Mouse (Mus musculus) heart, embryonic 13.5 days (tissue): ENCODE results near the gene Slc15a2. TPM values are rescaled to one million over a fixed set of nuclear protein-coding genes. Genes with fewer than 3 reads are reported as not detected.

Experiments
- ATAC-seq: fragments of 200-750 bp; cut with Nextera tagmentation; 2 replicates; pipeline ENCODE4 v1.8.0; 2017; ENCODE audit warnings: moderate TSS enrichment; ENCODE audit not compliant: insufficient number of reproducible peaks, low FRiP score, low TSS enrichment; ENCODE audit errors: extremely low read depth
- H3K27ac ChIP-seq: fragments of 300-500 bp; sonication (generic); replicated peaks from 2 replicates; pipeline ENCODE4 v1.5.1; 2015; ENCODE audit warnings: moderate library complexity, mild to moderate bottlenecking, inconsistent platforms
- H3K27me3 ChIP-seq: fragments of 300-500 bp; sonication (generic); replicated peaks from 2 replicates; pipeline ENCODE4 v1.6.1; 2015; ENCODE audit warnings: mild to moderate bottlenecking, inconsistent platforms
- H3K36me3 ChIP-seq: fragments of 300-500 bp; sonication (generic); 2 replicates; pipeline ENCODE4 v1.6.1; 2015; ENCODE audit warnings: mild to moderate bottlenecking, inconsistent platforms
- H3K4me1 ChIP-seq: fragments of 300-500 bp; sonication (generic); 2 replicates; pipeline ENCODE4 v1.6.1; 2015; ENCODE audit warnings: inconsistent platforms
- H3K4me2 ChIP-seq: fragments of 300-500 bp; sonication (generic); 2 replicates; pipeline ENCODE4 v1.6.1; 2015; ENCODE audit warnings: inconsistent platforms, mild to moderate bottlenecking, moderate library complexity
- H3K4me3 ChIP-seq: fragments of 300-500 bp; sonication (generic); 2 replicates; pipeline ENCODE4 v1.5.1; 2015; ENCODE audit warnings: moderate library complexity, mild to moderate bottlenecking, inconsistent platforms
- H3K9ac ChIP-seq: fragments of 300-500 bp; sonication (generic); 2 replicates; pipeline ENCODE4 v1.6.1; 2015; ENCODE audit warnings: inconsistent platforms, mild to moderate bottlenecking, moderate library complexity
- H3K9me3 ChIP-seq: fragments of 300-500 bp; sonication (generic); 2 replicates; pipeline ENCODE4 v1.6.1; 2016; ENCODE audit warnings: inconsistent platforms
- WGBS: fragments of 180-500 bp; shearing (Covaris S2); methylation state at CpG from one replicate; pipeline ENCODE4 v1.1.7; 2015; ENCODE audit warnings: mixed read lengths; 5-methylcytosine and 5-hydroxymethylcytosine counted together
- polyA plus RNA-seq: library from polyadenylated mRNA; unstranded; fragments of >200 nt; fragmentation: Nextera tagmentation; extraction: Ambion mirVana; gene quantifications from 2 replicates; pipeline ENCODE4 v1.2.1, GENCODE M21; 2015

Gene Slc15a2
- polyA plus RNA-seq, 1 experiment from 2014 or later, result 2.0 TPM

GRCm38 (mm10) chr16:36720194-36721055 lies 64.3 kb downstream of the Slc15a2 start:
- no peak for ATAC-seq
- 64% methylated on average over 13 of the region's 13 CpGs for WGBS
- Histone ChIP-seq H3K4me2 (no peak overlapping the region), H3K4me3 (no peak overlapping the region), H3K36me3 (no peaks in the 10 kb centered on the region), H3K4me1 (no peaks in the 10 kb centered on the region), H3K9me3 (no peaks in the 10 kb centered on the region), H3K27me3 (peaks cover 22% of the 10 kb centered on the region), H3K27ac (no peak overlapping the region), H3K9ac (no peak overlapping the region)

- no peak overlapping the region for H3K27ac ChIP-seq
- ATAC-seq, result no peak
- H3K27me3 ChIP-seq, result peaks cover 22% of the 10 kb centered on the region
- H3K4me1 ChIP-seq, result no peaks in the 10 kb centered on the region
- no peak overlapping the region for H3K9ac ChIP-seq
- H3K4me2 ChIP-seq, result no peak overlapping the region
- H3K36me3 ChIP-seq, result no peaks in the 10 kb centered on the region
- H3K9me3 ChIP-seq, result no peaks in the 10 kb centered on the region
- no peak overlapping the region for H3K4me3 ChIP-seq
Measured at GRCm38 (mm10) chr16:36718637-36719036, 66.1 kb downstream of the Slc15a2 start.

- Histone ChIP-seq H3K4me1 (no peaks in the 10 kb centered on the region), H3K4me3 (no peak overlapping the region), H3K27me3 (peaks cover 18% of the 10 kb centered on the region), H3K36me3 (no peaks in the 10 kb centered on the region), H3K9ac (no peak overlapping the region), H3K9me3 (no peaks in the 10 kb centered on the region), H3K4me2 (no peak overlapping the region), H3K27ac (no peak overlapping the region)
- no peak for ATAC-seq
- WGBS, result 71% methylated on average over 4 of the region's 4 CpGs
Measured at GRCm38 (mm10) chr16:36717481-36717880, 67.3 kb downstream of the Slc15a2 start.

- Histone ChIP-seq H3K27ac (no peak overlapping the region), H3K4me1 (no peaks in the 10 kb centered on the region), H3K9me3 (no peaks in the 10 kb centered on the region), H3K4me3 (no peak overlapping the region), H3K9ac (no peak overlapping the region), H3K36me3 (no peaks in the 10 kb centered on the region), H3K27me3 (no peaks in the 10 kb centered on the region), H3K4me2 (no peak overlapping the region)
- WGBS, result 78% methylated on average over 12 of the region's 12 CpGs
- no peak for ATAC-seq
Measured at GRCm38 (mm10) chr16:36711760-36712159, 73.0 kb downstream of the Slc15a2 start.

- Histone ChIP-seq H3K9me3 (no peaks in the 10 kb centered on the region), H3K4me3 (no peak overlapping the region), H3K9ac (no peak overlapping the region), H3K27me3 (no peaks in the 10 kb centered on the region), H3K36me3 (no peaks in the 10 kb centered on the region), H3K27ac (no peak overlapping the region), H3K4me2 (no peak overlapping the region), H3K4me1 (no peaks in the 10 kb centered on the region)
- 80% methylated on average over 2 of the region's 2 CpGs for WGBS
- no peak for ATAC-seq
Measured at GRCm38 (mm10) chr16:36710794-36711193, 74.0 kb downstream of the Slc15a2 start.

- H3K9ac ChIP-seq, result no peak overlapping the region
- no peak for ATAC-seq
- 83% methylated on average over 17 of the region's 17 CpGs for WGBS
- no peaks in the 10 kb centered on the region for H3K36me3 ChIP-seq
- no peaks in the 10 kb centered on the region for H3K4me1 ChIP-seq
- H3K27me3 ChIP-seq, result no peaks in the 10 kb centered on the region
- no peak overlapping the region for H3K4me2 ChIP-seq
- H3K4me3 ChIP-seq, result no peak overlapping the region
- H3K27ac ChIP-seq, result no peak overlapping the region
- H3K9me3 ChIP-seq, result no peaks in the 10 kb centered on the region
Measured at GRCm38 (mm10) chr16:36709405-36709804, 75.4 kb downstream of the Slc15a2 start.

GRCm38 (mm10) chr16:36708751-36709150 lies 76.0 kb downstream of the Slc15a2 start:
- no peaks in the 10 kb centered on the region for H3K4me1 ChIP-seq
- no peak overlapping the region for H3K4me3 ChIP-seq
- 68% methylated on average over 7 of the region's 7 CpGs for WGBS
- no peak for ATAC-seq
- H3K4me2 ChIP-seq, result no peak overlapping the region
- H3K27ac ChIP-seq, result no peak overlapping the region
- H3K27me3 ChIP-seq, result no peaks in the 10 kb centered on the region
- H3K9me3 ChIP-seq, result no peaks in the 10 kb centered on the region
- no peaks in the 10 kb centered on the region for H3K36me3 ChIP-seq
- H3K9ac ChIP-seq, result no peak overlapping the region

GRCm38 (mm10) chr16:36707702-36708423 lies 76.9 kb downstream of the Slc15a2 start:
- Histone ChIP-seq H3K4me1 (no peaks in the 10 kb centered on the region), H3K27me3 (no peaks in the 10 kb centered on the region), H3K9me3 (no peaks in the 10 kb centered on the region), H3K9ac (no peak overlapping the region), H3K4me2 (no peak overlapping the region), H3K4me3 (no peak overlapping the region), H3K36me3 (no peaks in the 10 kb centered on the region), H3K27ac (no peak overlapping the region)
- 66% methylated on average over 6 of the region's 6 CpGs for WGBS
- no peak for ATAC-seq

GRCm38 (mm10) chr16:36700484-36700883 lies 84.3 kb downstream of the Slc15a2 start:
- Histone ChIP-seq H3K9ac (no peak overlapping the region), H3K4me1 (no peaks in the 10 kb centered on the region), H3K36me3 (no peaks in the 10 kb centered on the region), H3K4me2 (no peak overlapping the region), H3K27me3 (no peaks in the 10 kb centered on the region), H3K4me3 (no peak overlapping the region), H3K27ac (no peak overlapping the region), H3K9me3 (no peaks in the 10 kb centered on the region)
- no peak for ATAC-seq
- WGBS, result 67% methylated on average over 2 of the region's 2 CpGs
